11 mouse cellular contexts compared by ENCODE assay signal in genomic region chr13:72632361-72632760, GRCm38 (mm10). TPM values are rescaled to one million over a fixed set of nuclear protein-coding genes. Genes with fewer than 3 reads are reported as not detected.
DNase-seq lines count a peak whose midpoint lies in the region; ATAC-seq lines count a peak whose summit lies in the region.
"Had no signal": no experiment of that assay in that cellular context is flagged by ENCODE, and none has a peak within 500 bp of the region (broad histone marks: within the 10 kb centered on the region; RNA-seq: fewer than 3 reads in every experiment).

No protein-coding gene starts in this region.

- H3K4me2 ChIP-seq in kidney, embryonic 14.5 days (replicated peaks; ENCODE audit: low read depth, low read length): no peak overlapping the region
- peak overlapping the region; percentile 56 for H3K4me2 ChIP-seq in embryonic facial prominence, embryonic 13.5 days
- peak overlapping the region; percentile 77 for H3K4me2 ChIP-seq in hindbrain, embryonic 15.5 days
- H3K4me2 ChIP-seq in neural tube, embryonic 12.5 days (replicated peaks): peak overlapping the region; percentile 84

- peaks cover 95% of the 10 kb centered on the region for H3K27me3 ChIP-seq in kidney, embryonic 14.5 days (ENCODE audit: control insufficient read depth, insufficient read depth, low read length)
- peaks cover 95% of the 10 kb centered on the region for H3K27me3 ChIP-seq in embryonic facial prominence, embryonic 13.5 days
- H3K27me3 ChIP-seq in hindbrain, embryonic 15.5 days: peaks cover 43% of the 10 kb centered on the region
- peaks cover 66% of the 10 kb centered on the region for H3K27me3 ChIP-seq in neural tube, embryonic 12.5 days (replicated peaks)

- 0 out of 2 replicates have a peak, but pooled peaks cover 9% of the 10 kb centered on the region for H3K4me1 ChIP-seq in kidney, embryonic 14.5 days (ENCODE audit: control insufficient read depth, insufficient read depth, low read length)
- H3K4me1 ChIP-seq in embryonic facial prominence, embryonic 13.5 days: peaks cover 28% of the 10 kb centered on the region
- peaks cover 33% of the 10 kb centered on the region for H3K4me1 ChIP-seq in hindbrain, embryonic 15.5 days (replicated peaks)
- H3K4me1 ChIP-seq in neural tube, embryonic 12.5 days: peaks cover 59% of the 10 kb centered on the region

- H3K9ac ChIP-seq in kidney, embryonic 14.5 days (ENCODE audit: low read depth, low read length): no peak overlapping the region
- no peak overlapping the region for H3K9ac ChIP-seq in embryonic facial prominence, embryonic 13.5 days
- peak overlapping the region; percentile 52 for H3K9ac ChIP-seq in hindbrain, embryonic 15.5 days
- H3K9ac ChIP-seq in neural tube, embryonic 12.5 days: peak overlapping the region; percentile 81

- WGBS in kidney, embryonic 14.5 days: 4% methylated on average over 6 of the region's 6 CpGs
- WGBS in embryonic facial prominence, embryonic 13.5 days: 7% methylated on average over 6 of the region's 6 CpGs
- WGBS in hindbrain, embryonic 15.5 days: 12% methylated on average over 6 of the region's 6 CpGs
- WGBS in neural tube, embryonic 12.5 days: under 1% methylated on average over 6 of the region's 6 CpGs

- ATAC-seq in kidney, embryonic 14.5 days (ENCODE audit: low FRiP score, low TSS enrichment): no peak
- ATAC-seq in embryonic facial prominence, embryonic 13.5 days (ENCODE audit: insufficient number of reproducible peaks, insufficient read depth, low FRiP score, low TSS enrichment, low read depth): no peak
- no peak for ATAC-seq in hindbrain, embryonic 15.5 days (ENCODE audit: low FRiP score, low read depth)
- ATAC-seq in neural tube, embryonic 12.5 days (ENCODE audit: low FRiP score, low read depth): no peak

- no peak for DNase-seq in kidney, postnatal 10 days
- no peak for DNase-seq in layer of hippocampus, adult 9-11 months
- no peak for DNase-seq in frontal cortex, postnatal 25 days (ENCODE audit: low spot score in 2 of 2)
- DNase-seq: adrenal gland, postnatal 25 days; thymus, postnatal 14 days had no signal

- H3K27ac ChIP-seq in kidney, embryonic 14.5 days (ENCODE audit: low read depth, low read length): no peak overlapping the region
- H3K27ac ChIP-seq in embryonic facial prominence, embryonic 13.5 days: no peak overlapping the region
- peak overlapping the region; percentile 89 for H3K27ac ChIP-seq in hindbrain, embryonic 15.5 days (replicated peaks)
- no peak overlapping the region for H3K27ac ChIP-seq in neural tube, embryonic 12.5 days

- no peaks in the 10 kb centered on the region for H3K9me3 ChIP-seq in kidney, embryonic 14.5 days (ENCODE audit: control insufficient read depth, low read length)
- H3K9me3 ChIP-seq in embryonic facial prominence, embryonic 13.5 days: no peaks in the 10 kb centered on the region
- no peaks in the 10 kb centered on the region for H3K9me3 ChIP-seq in hindbrain, embryonic 15.5 days
- H3K9me3 ChIP-seq in neural tube, embryonic 12.5 days: no peaks in the 10 kb centered on the region

- no peaks in the 10 kb centered on the region for H3K36me3 ChIP-seq in kidney, embryonic 14.5 days (ENCODE audit: control insufficient read depth, insufficient read depth, low read length)
- H3K36me3 ChIP-seq in embryonic facial prominence, embryonic 13.5 days: no peaks in the 10 kb centered on the region
- H3K36me3 ChIP-seq in hindbrain, embryonic 15.5 days: no peaks in the 10 kb centered on the region
- peaks cover 2% of the 10 kb centered on the region; the same call in 1 of the 2 replicates for H3K36me3 ChIP-seq in neural tube, embryonic 12.5 days

- peak overlapping the region; percentile 22; the same call in 1 of the 2 replicates for H3K4me3 ChIP-seq in kidney, embryonic 14.5 days (ENCODE audit: low read length)
- peak overlapping the region; percentile 59 for H3K4me3 ChIP-seq in embryonic facial prominence, embryonic 13.5 days
- peak overlapping the region; percentile 69 for H3K4me3 ChIP-seq in hindbrain, embryonic 15.5 days
- H3K4me3 ChIP-seq in neural tube, embryonic 12.5 days: peak overlapping the region; percentile 74

RNA-seq across cellular contexts. Expression of gene Irx2, which starts 3.7 kb away (rescaled TPM):
- 3.9 and 5.4 TPM in 2 replicates for polyA plus RNA-seq in kidney, embryonic 14.5 days (2014; fragmentation: Nextera tagmentation; extraction: Ambion mirVana)
- polyA plus RNA-seq in embryonic facial prominence, embryonic 13.5 days (2015; fragmentation: Nextera tagmentation; extraction: Ambion mirVana): 16.7 and 22.1 TPM in 2 replicates
- 34.6 and 37.3 TPM in 2 replicates for polyA plus RNA-seq in hindbrain, embryonic 15.5 days (2015; fragmentation: Nextera tagmentation; extraction: Ambion mirVana)
- 30.4 and 32.2 TPM in 2 replicates for polyA plus RNA-seq in neural tube, embryonic 12.5 days (2016; fragmentation: Nextera tagmentation; extraction: Ambion mirVana)
- polyA plus RNA-seq: cortical plate, adult 2 months; liver, embryonic 16.5 days had no signal

Comparison
In these comparisons a context has a peak if more than half of its experiments do, and no peak if none do; other contexts are left out.
1. H3K4me3 ChIP-seq: peak in every context shown above with its lines; median percentile 74 in neural tube, embryonic 12.5 days; 69 in hindbrain, embryonic 15.5 days; 59 in embryonic facial prominence, embryonic 13.5 days; 22 in kidney, embryonic 14.5 days.
2. H3K9ac ChIP-seq: peak in hindbrain, embryonic 15.5 days (single experiment) and neural tube, embryonic 12.5 days (single experiment); none in kidney, embryonic 14.5 days (single experiment) and embryonic facial prominence, embryonic 13.5 days (single experiment).